Mouse (Mus musculus): ENCODE results near the gene Zbtb20.

- TF ChIP-seq CTCF (IDR thresholded peaks at IDR 0.05; ENCODE audit: control insufficient read depth, insufficient read depth, low read length) (no peak), POLR2A (IDR thresholded peaks at IDR 0.05; ENCODE audit: borderline replicate concordance, control insufficient read depth, low read depth, low read length) (no peak)
These were observed 480.3 kb downstream of the Zbtb20 start for GRCm38 (mm10) chr16:43355776-43356645.

Measured in bone marrow, adult 2 months (tissue).